Mouse (Mus musculus) MEL (cell line): ENCODE results near the gene Dhps. TPM values are rescaled to one million over a fixed set of nuclear protein-coding genes. Genes with fewer than 3 reads are reported as not detected.

Experiments
- DNase-seq: peaks from one replicate; pipeline ENCODE4 v3.0.0; 2011; ENCODE audit warnings: low read depth, low spot score
- H3K27ac ChIP-seq: 2 replicates; pipeline ENCODE4 v1.5.1; 2012; ENCODE audit warnings: low read depth, mild to moderate bottlenecking, control low read depth, low read length, moderate library complexity; ENCODE audit not compliant: control insufficient read depth
- H3K27me3 ChIP-seq, 2 experiments: fragments of 150-350 bp in 1 of 2; sonication (generic) in 1 of 2; 2 replicates each; pipeline ENCODE4 v1.6.1; 2012; ENCODE audit warnings: low read length in 2 of 2, mild to moderate bottlenecking in 2 of 2, improper control_type of control experiment in 1 of 2, moderate library complexity in 1 of 2; ENCODE audit not compliant: insufficient read depth in 2 of 2, control insufficient read depth in 1 of 2
- H3K36me3 ChIP-seq, 2 experiments: 2 replicates each; pipeline ENCODE4 v1.6.1; 2012 to 2014; ENCODE audit warnings: low read length in 2 of 2, improper control_type of control experiment in 1 of 2, inconsistent platforms in 1 of 2, mild to moderate bottlenecking in 1 of 2; ENCODE audit not compliant: insufficient read depth in 2 of 2, control insufficient read depth in 1 of 2
- H3K4me1 ChIP-seq, 2 experiments: fragments of 150-350 bp in 1 of 2; sonication (generic) in 1 of 2; 2 replicates each; pipeline ENCODE4 v1.6.1; 2012; ENCODE audit warnings: low read length in 2 of 2, improper control_type of control experiment in 1 of 2, mild to moderate bottlenecking in 1 of 2; ENCODE audit not compliant: insufficient read depth in 2 of 2, control insufficient read depth in 1 of 2
- H3K4me3 ChIP-seq, 2 experiments: fragments of 150-350 bp in 1 of 2; sonication (generic) in 1 of 2; 2 replicates each; pipeline ENCODE4 v1.5.1; 2012; ENCODE audit warnings: low read depth in 2 of 2, low read length in 2 of 2, mild to moderate bottlenecking in 2 of 2, moderate library complexity in 2 of 2, control low read depth in 1 of 2, improper control_type of control experiment in 1 of 2; ENCODE audit not compliant: control insufficient read depth in 1 of 2, insufficient read depth in 1 of 2
- H3K79me2 ChIP-seq: 2 replicates; pipeline ENCODE4 v1.6.1; 2012; ENCODE audit warnings: mild to moderate bottlenecking, low read length, moderate library complexity; ENCODE audit not compliant: control insufficient read depth, poor library complexity, insufficient read depth
- H3K9ac ChIP-seq: 2 replicates; pipeline ENCODE4 v1.6.1; 2012; ENCODE audit warnings: low read depth, mild to moderate bottlenecking, control low read depth, low read length, moderate library complexity; ENCODE audit not compliant: control insufficient read depth, poor library complexity, severe bottlenecking
- H3K9me3 ChIP-seq: fragments of 150-350 bp; sonication (generic); replicated peaks from 2 replicates; pipeline ENCODE4 v1.6.1; 2012; ENCODE audit warnings: mild to moderate bottlenecking, low read length, improper control_type of control experiment, moderate library complexity; ENCODE audit not compliant: insufficient read depth
- CHD1 ChIP-seq: IDR thresholded peaks from 2 replicates; pipeline ENCODE4 v1.6.1; 2012; ENCODE audit warnings: low read depth, mild to moderate bottlenecking, inconsistent platforms, low read length, improper control_type of control experiment
- CHD2 ChIP-seq: IDR thresholded peaks from 2 replicates; pipeline ENCODE4 v1.6.1; 2011; ENCODE audit warnings: low read length, improper control_type of control experiment
- E2F4 ChIP-seq: IDR thresholded peaks from 2 replicates; pipeline ENCODE4 v1.6.1; 2011; ENCODE audit warnings: low read depth, low read length, improper control_type of control experiment, borderline replicate concordance
- ELF1 ChIP-seq: IDR thresholded peaks from 2 replicates; pipeline ENCODE4 v1.6.1; 2014; ENCODE audit warnings: low read depth, mild to moderate bottlenecking, inconsistent platforms, low read length, improper control_type of control experiment, moderate library complexity
- ETS1 ChIP-seq: IDR thresholded peaks from 2 replicates; pipeline ENCODE4 v1.6.1; 2012; ENCODE audit warnings: low read depth, mild to moderate bottlenecking, inconsistent platforms, low read length, improper control_type of control experiment, moderate library complexity
- GABPA ChIP-seq: IDR thresholded peaks from 2 replicates; pipeline ENCODE4 v1.6.1; 2012; ENCODE audit warnings: low read depth, mild to moderate bottlenecking, inconsistent platforms, low read length, improper control_type of control experiment, moderate library complexity
- GATA1 ChIP-seq: IDR thresholded peaks from 2 replicates; pipeline ENCODE4 v1.6.1; 2011; ENCODE audit warnings: low read depth, low read length, improper control_type of control experiment
- HCFC1 ChIP-seq: IDR thresholded peaks from 2 replicates; pipeline ENCODE4 v1.6.1; 2012; ENCODE audit warnings: low read depth, mild to moderate bottlenecking, inconsistent platforms, low read length, improper control_type of control experiment, moderate library complexity
- JUND ChIP-seq: IDR thresholded peaks from 2 replicates; pipeline ENCODE4 v1.6.1; 2011; ENCODE audit warnings: low read depth, mild to moderate bottlenecking, improper control_type of control experiment, low read length
- KAT2A ChIP-seq: conservative IDR thresholded peaks from 2 replicates; pipeline ENCODE4 v1.6.1; 2012; ENCODE audit warnings: low read depth, low read length, improper control_type of control experiment, inconsistent platforms
- MAFK ChIP-seq: IDR thresholded peaks from 2 replicates; pipeline ENCODE4 v1.6.1; 2011; ENCODE audit warnings: low read depth, mild to moderate bottlenecking, low read length, improper control_type of control experiment, borderline replicate concordance
- MAX ChIP-seq: IDR thresholded peaks from 2 replicates; pipeline ENCODE4 v1.6.1; 2011; ENCODE audit warnings: low read length, improper control_type of control experiment
- MAZ ChIP-seq: IDR thresholded peaks from 2 replicates; pipeline ENCODE4 v1.6.1; 2012; ENCODE audit warnings: low read depth, mild to moderate bottlenecking, inconsistent platforms, low read length, improper control_type of control experiment
- MXI1 ChIP-seq: IDR thresholded peaks from 2 replicates; pipeline ENCODE4 v1.6.1; 2011; ENCODE audit warnings: mild to moderate bottlenecking, low read depth, low read length, improper control_type of control experiment
- MYB ChIP-seq: IDR thresholded peaks from 2 replicates; pipeline ENCODE4 v1.6.1; 2011; ENCODE audit warnings: mild to moderate bottlenecking, low read depth, low read length, improper control_type of control experiment
- MYC ChIP-seq: IDR thresholded peaks from 2 replicates; pipeline ENCODE4 v1.6.1; 2011; ENCODE audit warnings: low read depth, mild to moderate bottlenecking, low read length, improper control_type of control experiment, moderate library complexity
- NRF1 ChIP-seq: IDR thresholded peaks from 2 replicates; pipeline ENCODE4 v1.6.1; 2014; ENCODE audit warnings: low read depth, mild to moderate bottlenecking, inconsistent platforms, low read length, improper control_type of control experiment, moderate library complexity; ENCODE audit not compliant: poor library complexity, insufficient read depth, severe bottlenecking
- POLR2A ChIP-seq, 2 experiments: IDR thresholded peaks; 2 replicates each; pipeline ENCODE4 v1.6.1; 2011 to 2012; ENCODE audit warnings: low read length in 2 of 2, mild to moderate bottlenecking in 2 of 2, control low read depth in 1 of 2, improper control_type of control experiment in 1 of 2, low read depth in 1 of 2, moderate library complexity in 1 of 2; ENCODE audit not compliant: control insufficient read depth in 1 of 2, insufficient read depth in 1 of 2, poor library complexity in 1 of 2
- POLR2AphosphoS2 ChIP-seq: IDR thresholded peaks from 2 replicates; pipeline ENCODE4 v1.6.1; 2011; ENCODE audit warnings: low read length, improper control_type of control experiment
- POLR2AphosphoS5 ChIP-seq: IDR thresholded peaks from 2 replicates; pipeline ENCODE4 v1.6.1; 2012; ENCODE audit warnings: low read depth, borderline replicate concordance, mild to moderate bottlenecking, inconsistent platforms, low read length, moderate library complexity, mixed read lengths
- RAD21 ChIP-seq: IDR thresholded peaks from 2 replicates; pipeline ENCODE4 v1.6.1; 2011; ENCODE audit warnings: mild to moderate bottlenecking, low read depth, low read length, improper control_type of control experiment
- SIN3A ChIP-seq: IDR thresholded peaks from 2 replicates; pipeline ENCODE4 v1.6.1; 2012; ENCODE audit warnings: low read length, improper control_type of control experiment, inconsistent platforms
- SMC3 ChIP-seq: IDR thresholded peaks from 2 replicates; pipeline ENCODE4 v1.6.1; 2011; ENCODE audit warnings: low read depth, low read length, improper control_type of control experiment
- TAL1 ChIP-seq: IDR thresholded peaks from 2 replicates; pipeline ENCODE4 v1.6.1; 2012; ENCODE audit warnings: mild to moderate bottlenecking, inconsistent platforms, low read length, moderate library complexity, mixed read lengths
- TBP ChIP-seq: IDR thresholded peaks from 2 replicates; pipeline ENCODE4 v1.8.0; 2011; ENCODE audit warnings: low read depth, low read length, improper control_type of control experiment
- TCF12 ChIP-seq: IDR thresholded peaks from 2 replicates; pipeline ENCODE4 v1.6.1; 2014; ENCODE audit warnings: low read depth, mild to moderate bottlenecking, inconsistent platforms, low read length, improper control_type of control experiment, moderate library complexity
- UBTF ChIP-seq: IDR thresholded peaks from 2 replicates; pipeline ENCODE4 v1.6.1; 2012; ENCODE audit warnings: low read depth, mild to moderate bottlenecking, inconsistent platforms, low read length, improper control_type of control experiment, moderate library complexity, borderline replicate concordance; ENCODE audit not compliant: insufficient read depth
- USF1 ChIP-seq: IDR thresholded peaks from 2 replicates; pipeline ENCODE4 v1.6.1; 2014; ENCODE audit warnings: low read depth, mild to moderate bottlenecking, inconsistent platforms, low read length, improper control_type of control experiment, moderate library complexity
- USF2 ChIP-seq, 2 experiments: IDR thresholded peaks; 2 replicates each; pipeline ENCODE4 v1.6.1; 2011 to 2012; ENCODE audit warnings: improper control_type of control experiment in 2 of 2, low read length in 2 of 2, borderline replicate concordance in 1 of 2, inconsistent platforms in 1 of 2, low read depth in 1 of 2, mild to moderate bottlenecking in 1 of 2; ENCODE audit not compliant: insufficient read depth in 1 of 2
- ZC3H11A ChIP-seq: IDR thresholded peaks from 2 replicates; pipeline ENCODE4 v1.6.1; 2012; ENCODE audit warnings: low read depth, mild to moderate bottlenecking, inconsistent platforms, low read length, improper control_type of control experiment
- ZKSCAN1 ChIP-seq: IDR thresholded peaks from 2 replicates; pipeline ENCODE4 v1.6.1; 2012; ENCODE audit warnings: low read depth, mild to moderate bottlenecking, inconsistent platforms, low read length, improper control_type of control experiment, moderate library complexity
- ZMIZ1 ChIP-seq: IDR thresholded peaks from 2 replicates; pipeline ENCODE4 v1.6.1; 2012; ENCODE audit warnings: low read depth, mild to moderate bottlenecking, inconsistent platforms, low read length, improper control_type of control experiment, moderate library complexity
- ZNF384 ChIP-seq: IDR thresholded peaks from 2 replicates; pipeline ENCODE4 v1.6.1; 2012; ENCODE audit warnings: low read depth, mild to moderate bottlenecking, inconsistent platforms, low read length, improper control_type of control experiment
- polyA plus RNA-seq, 2 experiments: library from polyadenylated mRNA; stranded (reverse) in 1 of 2; unstranded in 1 of 2; fragments of >175 nt in 1 of 2; fragments of >200 nt in 1 of 2; gene quantifications; 2 replicates each; pipeline versions ENCODE4 v1.2.1 to v1.2.4; 2012; ENCODE audit warnings: low replicate concordance in 2 of 2, low read depth in 1 of 2; ENCODE audit not compliant: insufficient read length in 2 of 2, insufficient read depth in 1 of 2, missing spikeins in 1 of 2
- total RNA-seq: library from RNA; depleted of rRNA; stranded (reverse); fragments of 300-350 nt; gene quantifications from 2 replicates; pipeline ENCODE4 v1.2.3, GENCODE M21; 2012

Dhps gene
- total and polyA plus RNA-seq, 3 experiments = 44.6 to 68.3 TPM; not detected in 1

- TF ChIP-seq USF2 (IDR thresholded peaks at IDR 0.05; ENCODE audit: borderline replicate concordance in 1 of 2, insufficient read depth in 1 of 2, low read depth in 1 of 2, low read length in 2 of 2) (no peak), SIN3A (no peak), UBTF (no peak), CHD1 (no peak; the same call in 1 of the 2 replicates), MAZ (no peak), SMC3 (no peak), GATA1 (no peak), ZKSCAN1 (no peak)
These were observed 35.2 kb upstream of the Dhps start (continued) for GRCm38 (mm10) chr8:85036381-85036717.

DNA sequence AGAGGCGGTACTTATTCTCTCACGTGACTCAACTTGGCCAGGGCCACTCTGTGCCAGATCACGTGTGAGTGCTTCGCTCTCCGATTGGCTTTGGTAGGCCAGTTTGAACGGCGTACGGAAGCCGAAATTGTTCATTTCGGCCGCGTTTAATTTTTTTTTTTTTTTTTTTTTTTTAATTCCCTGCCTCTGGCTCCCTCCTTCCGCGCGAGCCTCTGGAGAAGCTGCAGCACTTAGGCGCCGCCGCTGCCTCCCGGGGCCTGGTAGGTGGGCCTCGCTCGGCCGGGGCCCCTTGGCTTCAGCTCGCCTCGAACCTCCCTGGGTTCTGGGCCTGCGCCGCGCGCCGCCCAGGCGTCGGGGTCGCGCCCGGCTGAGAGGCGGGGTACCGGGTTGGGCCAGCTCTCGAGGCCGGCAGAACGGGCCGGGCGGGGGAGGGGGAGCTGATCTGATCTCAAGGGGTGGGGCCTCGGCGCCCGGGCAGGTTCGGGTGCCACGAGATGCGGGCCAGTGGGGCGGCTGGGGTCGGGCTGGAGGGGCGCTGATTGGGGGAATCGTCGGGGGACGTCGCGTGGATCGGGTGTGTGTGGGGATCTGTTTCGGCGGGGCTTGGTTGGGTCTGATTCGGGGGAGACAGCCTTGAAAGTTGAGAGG is 34.7 kb upstream of the Dhps start, which contains the start of gene Tnpo2:
TSS of gene Tnpo2 (plus strand) at position 198 of the 648 bp plus-strand sequence.
- peak; percentile 99 for DNase-seq
- peaks cover 3 to 15% of the 10 kb centered on the region in 2 experiments for H3K4me1 ChIP-seq
- no peaks in the 10 kb centered on the region for H3K9me3 ChIP-seq
- H3K4me3 ChIP-seq = peak within 1 kb of the TSS; percentile 86 to 88
- no peaks in the 10 kb centered on the region for H3K27me3 ChIP-seq
- peak within 1 kb of the TSS; percentile 99 for H3K9ac ChIP-seq
- peaks cover 13 to 35% of the 10 kb centered on the region in 2 experiments for H3K36me3 ChIP-seq
- peaks cover 52% of the 10 kb centered on the region for H3K79me2 ChIP-seq
- peak within 1 kb of the TSS; percentile 98 for H3K27ac ChIP-seq
- TF ChIP-seq ETS1 = peak; percentile 29; the same call in 1 of the 2 replicates
- TF ChIP-seq MAX = peak; percentile 97
- TF ChIP-seq TCF12 = no peak; the same call in none of the 2 replicates
- no peak for TF ChIP-seq TAL1
- no peak for TF ChIP-seq GATA1
- TF ChIP-seq MAZ = no peak
- TF ChIP-seq POLR2A (IDR thresholded peaks at IDR 0.05; ENCODE audit: control insufficient read depth in 1 of 2, insufficient read depth in 1 of 2, low read depth in 1 of 2, low read length in 2 of 2, poor library complexity in 1 of 2) = peak; percentile 63 to 90
- TF ChIP-seq JUND = no peak
- peak; percentile 92 for TF ChIP-seq HCFC1
- TF ChIP-seq E2F4 = no peak
- peak; percentile 66; the same call in 1 of the 2 replicates for TF ChIP-seq UBTF
- 0 out of 2 replicates have a peak, but pooled peaks have one; percentile 62 for TF ChIP-seq POLR2AphosphoS5
- TF ChIP-seq MXI1 = peak; percentile 79
- peak; percentile 98 for TF ChIP-seq USF1
- peak; percentile 94 to 98 for TF ChIP-seq USF2 (IDR thresholded peaks at IDR 0.05; ENCODE audit: borderline replicate concordance in 1 of 2, insufficient read depth in 1 of 2, low read depth in 1 of 2, low read length in 2 of 2)
- TF ChIP-seq ELF1 = no peak
- no peak for TF ChIP-seq GABPA
- peak; percentile 96 for TF ChIP-seq MYC
- TF ChIP-seq MAFK = no peak; the same call in 1 of the 2 replicates
- TF ChIP-seq TBP = no peak
- TF ChIP-seq SMC3 = no peak
- no peak; the same call in 1 of the 2 replicates for TF ChIP-seq MYB
- no peak for TF ChIP-seq ZMIZ1
- TF ChIP-seq ZC3H11A = no peak
- TF ChIP-seq SIN3A = peak; percentile 94
- TF ChIP-seq RAD21 = no peak
- TF ChIP-seq ZNF384 = peak; percentile 100
- TF ChIP-seq ZKSCAN1 = no peak; the same call in 1 of the 2 replicates
- peak; percentile 78 for TF ChIP-seq KAT2A
- TF ChIP-seq NRF1 = peak; percentile 54; the same call in 1 of the 2 replicates
- TF ChIP-seq POLR2AphosphoS2 = peak; percentile 76; the same call in 1 of the 2 replicates
- no peak for TF ChIP-seq CHD1
- no peak; the same call in none of the 2 replicates for TF ChIP-seq CHD2
